Mouse (Mus musculus) kidney, adult 2 months (tissue): Measurements from ENCODE around the gene Wars2.

ENCODE experiments used
- CTCF ChIP-seq: fragments of 200-500 bp; conservative IDR thresholded peaks from 2 replicates; pipeline ENCODE4 v1.5.1; 2011; ENCODE audit warnings: low read depth, mild to moderate bottlenecking, control low read depth, low read length, moderate library complexity, mixed read lengths; ENCODE audit not compliant: insufficient read depth, insufficient read length
- POLR2A ChIP-seq: fragments of 200-500 bp; IDR thresholded peaks from one replicate; pipeline ENCODE4 v1.6.1; 2011; ENCODE audit warnings: low read depth, low read length, control low read depth

DNA sequence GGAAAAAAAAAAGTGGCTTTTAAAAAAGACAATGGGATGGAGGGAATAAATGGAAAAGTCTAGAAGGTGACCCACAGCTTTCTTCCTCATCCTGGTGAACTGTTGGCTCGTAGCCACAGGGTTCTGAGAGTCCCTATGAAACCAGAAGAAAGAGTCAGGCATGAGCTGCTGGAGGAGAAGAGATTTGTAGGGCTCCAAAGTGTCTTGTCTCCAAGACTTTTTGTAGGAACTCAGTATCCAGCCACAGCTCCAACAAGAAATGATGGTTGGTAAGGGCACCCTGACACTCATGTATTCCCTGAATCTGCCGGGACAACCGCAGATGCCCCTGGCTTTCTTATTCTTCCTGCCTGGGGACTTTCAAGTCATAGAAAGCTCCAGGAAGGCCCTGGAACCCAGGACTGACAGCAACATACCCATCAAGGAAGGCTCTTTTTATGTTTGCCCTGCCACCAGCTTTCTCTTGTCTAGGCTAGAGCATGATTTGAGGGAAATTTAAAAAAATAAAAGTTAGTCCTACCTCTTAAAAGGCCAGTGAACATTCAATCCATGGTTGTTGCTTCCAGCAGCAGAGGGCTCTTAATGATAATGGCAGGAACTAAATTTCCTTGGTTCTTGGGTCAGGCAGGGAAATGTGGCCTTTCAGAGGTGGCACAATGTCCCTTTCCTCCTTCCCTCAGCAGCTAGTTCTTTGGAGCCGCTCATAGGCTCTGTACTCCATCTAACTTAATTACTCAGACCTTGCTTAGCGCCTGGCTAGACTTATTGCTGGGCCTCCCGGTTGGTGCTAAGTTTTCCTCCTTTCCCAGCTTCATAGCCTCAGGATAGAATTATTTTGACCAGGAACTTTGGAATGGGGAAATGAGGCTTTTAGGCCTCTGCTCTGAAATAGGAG, 110.7 kb downstream of the Wars2 start:
- no peak for TF ChIP-seq CTCF
- TF ChIP-seq POLR2A = no peak
